In the genomic region with DNA sequence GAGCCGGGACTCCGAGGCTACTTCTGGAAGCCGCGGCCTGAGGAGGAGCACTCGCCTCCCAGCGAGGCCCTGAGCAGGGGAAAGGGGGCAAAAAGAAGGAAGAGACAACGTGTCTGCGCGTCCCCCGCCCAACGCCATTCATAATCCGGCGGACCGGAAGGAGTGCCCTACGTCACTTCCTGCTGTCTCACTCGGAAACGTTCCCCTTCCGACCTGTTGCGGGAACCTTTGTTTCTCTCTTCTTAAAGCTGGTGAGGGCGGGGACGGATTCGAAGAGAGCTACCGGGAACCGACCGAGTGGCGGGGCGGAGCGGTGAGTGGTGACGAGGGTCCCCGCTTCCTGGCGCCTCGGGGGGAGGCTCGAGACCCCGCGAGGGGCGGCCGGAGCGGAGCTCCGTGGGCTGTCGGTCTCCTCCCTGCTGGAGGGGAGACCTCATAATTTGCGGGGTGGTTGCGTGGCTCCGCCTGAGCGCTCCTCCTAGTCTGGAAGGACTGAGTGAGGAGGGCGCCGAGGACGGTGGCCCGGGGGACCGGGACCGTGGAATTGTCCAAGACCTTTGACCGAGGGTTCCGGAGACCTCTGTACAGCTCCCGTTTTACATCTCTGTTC, we compare ENCODE assay signal across 8 mouse cellular contexts. TPM values are rescaled to one million over a fixed set of nuclear protein-coding genes. Genes with fewer than 3 reads are reported as not detected.
DNase-seq lines count a peak whose midpoint lies in the region; ATAC-seq lines count a peak whose summit lies in the region.

Gene Ints12, plus strand, starts transcription at position 177 of the 610 bp plus-strand sequence.
Gene Gstcd, minus strand, starts transcription at position 370 of the 610 bp plus-strand sequence.

- H3K36me3 ChIP-seq in forebrain, embryonic 14.5 days (ENCODE audit: control insufficient read depth, insufficient read depth, low read length): peaks cover 2% of the 10 kb centered on the region; the same call in 1 of the 2 replicates
- peaks cover 2% of the 10 kb centered on the region; the same call in 1 of the 2 replicates for H3K36me3 ChIP-seq in neural tube, embryonic 15.5 days

- H3K27ac ChIP-seq in forebrain, embryonic 14.5 days (ENCODE audit: low read depth, low read length): peak within 1 kb of the TSS; percentile 97
- H3K27ac ChIP-seq in neural tube, embryonic 15.5 days (replicated peaks): peak within 1 kb of the TSS; percentile 98

- WGBS in forebrain, embryonic 14.5 days: under 1% methylated on average over 52 of the region's 53 CpGs
- under 1% methylated on average over 53 of the region's 53 CpGs for WGBS in neural tube, embryonic 15.5 days

- no peaks in the 10 kb centered on the region for H3K9me3 ChIP-seq in forebrain, embryonic 14.5 days (replicated peaks; ENCODE audit: control insufficient read depth, low read length)
- H3K9me3 ChIP-seq in neural tube, embryonic 15.5 days (replicated peaks): no peaks in the 10 kb centered on the region

- peak; percentile 98 for ATAC-seq in forebrain, embryonic 14.5 days
- peak; percentile 99 for ATAC-seq in neural tube, embryonic 15.5 days (ENCODE audit: low FRiP score)

- peaks cover 8% of the 10 kb centered on the region; the same call in 1 of the 2 replicates for H3K4me1 ChIP-seq in forebrain, embryonic 14.5 days (ENCODE audit: control insufficient read depth, insufficient read depth, low read length)
- peaks cover 27% of the 10 kb centered on the region for H3K4me1 ChIP-seq in neural tube, embryonic 15.5 days

- H3K4me3 ChIP-seq in forebrain, embryonic 14.5 days (ENCODE audit: low read depth, low read length): peak within 1 kb of the TSS; percentile 98
- peak within 1 kb of the TSS; percentile 88 for H3K4me3 ChIP-seq in neural tube, embryonic 15.5 days (replicated peaks)

- intact Hi-C loops in heart, postnatal 14 days (cut with DNase I): loop anchor here (5.0 kb wide), 1 partner anchor 344 kb away; no protein-coding TSS in a partner anchor

- H3K27me3 ChIP-seq in forebrain, embryonic 14.5 days (replicated peaks; ENCODE audit: control insufficient read depth, insufficient read depth, low read length): no peaks in the 10 kb centered on the region
- no peaks in the 10 kb centered on the region for H3K27me3 ChIP-seq in neural tube, embryonic 15.5 days (replicated peaks)

- peak within 1 kb of the TSS; percentile 63 for H3K4me2 ChIP-seq in forebrain, embryonic 14.5 days (ENCODE audit: low read length)
- peak within 1 kb of the TSS; percentile 60 for H3K4me2 ChIP-seq in neural tube, embryonic 15.5 days

- DNase-seq in ES-CJ7 (ENCODE audit: low read depth, low spot score): peak; percentile 96
- DNase-seq in cerebellum, adult 11 months: peak; percentile 89
- peak; percentile 98 for DNase-seq in forebrain, embryonic 14.5 days (ENCODE audit: low spot score)
- DNase-seq in heart, postnatal 14 days: peak; percentile 87 to 95
- DNase-seq in layer of hippocampus, adult 11-12 months (ENCODE audit: low spot score): peak; percentile 95
- DNase-seq in lung, adult 18-20 months: peak; percentile 91 to 92
- peak; percentile 94 for DNase-seq in testis, postnatal 14 days (ENCODE audit: low spot score)

- H3K9ac ChIP-seq in forebrain, embryonic 14.5 days (ENCODE audit: low read length): peak within 1 kb of the TSS; percentile 95
- peak within 1 kb of the TSS; percentile 85 for H3K9ac ChIP-seq in neural tube, embryonic 15.5 days (replicated peaks)

RNA-seq across cellular contexts. Expression of gene Ints12, which starts in this region (rescaled TPM):
- 21.0 TPM in 2 replicates for polyA plus RNA-seq in forebrain, embryonic 14.5 days (2014; fragmentation: Nextera tagmentation; extraction: Ambion mirVana)
- 1 to 10 TPM; 9.0 to 9.7 TPM for total RNA-seq in heart, postnatal 14 days (2021)
- polyA plus RNA-seq in neural tube, embryonic 15.5 days (2015; fragmentation: Nextera tagmentation; extraction: Ambion mirVana): 13.7 and 17.6 TPM in 2 replicates

RNA-seq across cellular contexts. Expression of gene Gstcd, which starts in this region (rescaled TPM):
- 4.9 and 5.2 TPM in 2 replicates for polyA plus RNA-seq in forebrain, embryonic 14.5 days (2014; fragmentation: Nextera tagmentation; extraction: Ambion mirVana)
- 1 to 10 TPM; 3.3 to 3.4 TPM for total RNA-seq in heart, postnatal 14 days (2021)
- 2.9 and 4.2 TPM in 2 replicates for polyA plus RNA-seq in neural tube, embryonic 15.5 days (2015; fragmentation: Nextera tagmentation; extraction: Ambion mirVana)

Comparison
In these comparisons a context has a peak if more than half of its experiments do, and no peak if none do; other contexts are left out.
1. Peak in every context shown above with its lines: DNase-seq, ATAC-seq, H3K4me3 ChIP-seq and H3K27ac ChIP-seq.